8 mouse cellular contexts compared by ENCODE assay signal in the genomic region with DNA sequence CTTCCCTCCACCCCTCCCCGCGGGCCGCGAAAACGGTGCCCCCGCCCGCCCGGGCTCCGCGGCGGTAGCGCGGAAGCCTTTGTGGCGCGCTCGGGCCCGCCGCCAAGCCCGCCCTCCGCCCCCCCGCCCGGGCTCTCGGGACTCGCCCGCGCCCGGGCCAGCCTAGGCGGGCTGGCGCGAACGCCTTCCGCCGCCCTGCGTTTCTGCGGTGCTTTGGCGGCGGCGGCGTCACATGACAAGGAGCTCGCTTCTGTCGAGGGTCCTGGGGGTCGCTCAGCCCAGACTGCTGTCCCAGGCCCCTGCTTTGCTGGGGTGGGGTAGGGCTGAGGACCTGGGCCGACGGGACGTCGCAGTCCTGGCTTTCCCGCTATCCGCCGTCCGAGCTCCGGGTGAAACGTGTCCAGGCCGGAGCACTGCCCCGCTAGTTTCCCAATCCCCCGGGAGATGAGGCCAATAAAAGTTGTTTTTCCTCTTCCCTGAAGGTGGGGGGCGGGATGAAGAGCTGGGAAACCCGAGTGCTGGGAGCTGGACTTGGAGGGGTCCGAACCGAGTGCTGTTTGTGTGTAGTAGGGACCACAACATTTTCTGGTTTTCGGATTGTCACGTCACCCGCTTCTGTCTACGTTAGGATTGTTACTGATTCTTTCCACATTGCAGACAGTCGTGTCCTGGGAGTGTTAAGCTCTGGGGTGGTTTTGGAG. TPM values are rescaled to one million over a fixed set of nuclear protein-coding genes. Genes with fewer than 3 reads are reported as not detected.
DNase-seq lines count a peak whose midpoint lies in the region; ATAC-seq and TF ChIP-seq lines count a peak whose summit lies in the region.

No protein-coding gene starts in this region.

- DNase-seq in cerebellum, adult 11 months = peak; percentile 65
- DNase-seq in forebrain, embryonic 14.5 days (ENCODE audit: low spot score) = peak; percentile 81
- DNase-seq in heart, postnatal 36 days = peak; percentile 71 to 82
- DNase-seq in layer of hippocampus, adult 2 months (ENCODE audit: low spot score in 2 of 2) = peak; percentile 44 to 52
- peak; percentile 67 to 72 for DNase-seq in lung, adult 18-20 months
- peak; percentile 76 for DNase-seq in testis, postnatal 10 days (ENCODE audit: low spot score)

- no peaks in the 10 kb centered on the region for H3K36me3 ChIP-seq in ES-Bruce4 (ENCODE audit: control insufficient read depth, insufficient read depth, low read length, poor library complexity, severe bottlenecking)
- H3K36me3 ChIP-seq in forebrain, embryonic 14.5 days (ENCODE audit: control insufficient read depth, insufficient read depth, low read length) = no peaks in the 10 kb centered on the region
- no peaks in the 10 kb centered on the region for H3K36me3 ChIP-seq in neural tube, embryonic 13.5 days

- peak; percentile 33 for ATAC-seq in forebrain, embryonic 14.5 days
- ATAC-seq in neural tube, embryonic 13.5 days (ENCODE audit: low read depth) = peak; percentile 19

- H3K27ac ChIP-seq in ES-Bruce4 (ENCODE audit: insufficient read depth, low read length) = peak overlapping the region; percentile 58
- H3K27ac ChIP-seq in forebrain, embryonic 14.5 days (ENCODE audit: low read depth, low read length) = peak overlapping the region; percentile 99
- H3K27ac ChIP-seq in layer of hippocampus, adult 2 months = peak overlapping the region; percentile 99
- H3K27ac ChIP-seq in neural tube, embryonic 13.5 days (replicated peaks) = peak overlapping the region; percentile 100

- TF ChIP-seq CTCF in ES-Bruce4 (IDR thresholded peaks at IDR 0.05; ENCODE audit: low read depth, low read length) = no peak
- no peak for TF ChIP-seq CTCF in layer of hippocampus, adult 2 months (conservative IDR thresholded peaks at IDR 0.05)

- no peaks in the 10 kb centered on the region for H3K9me3 ChIP-seq in ES-Bruce4 (replicated peaks; ENCODE audit: control insufficient read depth, insufficient read depth, low read length, poor library complexity, severe bottlenecking)
- no peaks in the 10 kb centered on the region for H3K9me3 ChIP-seq in forebrain, embryonic 14.5 days (replicated peaks; ENCODE audit: control insufficient read depth, low read length)
- no peaks in the 10 kb centered on the region for H3K9me3 ChIP-seq in neural tube, embryonic 13.5 days

- H3K27me3 ChIP-seq in ES-Bruce4 (ENCODE audit: control insufficient read depth, insufficient read depth, low read length, poor library complexity, severe bottlenecking) = no peaks in the 10 kb centered on the region
- H3K27me3 ChIP-seq in forebrain, embryonic 14.5 days (replicated peaks; ENCODE audit: control insufficient read depth, insufficient read depth, low read length) = no peaks in the 10 kb centered on the region
- no peaks in the 10 kb centered on the region for H3K27me3 ChIP-seq in neural tube, embryonic 13.5 days

- H3K4me2 ChIP-seq in forebrain, embryonic 14.5 days (ENCODE audit: low read length) = peak overlapping the region; percentile 65
- H3K4me2 ChIP-seq in neural tube, embryonic 13.5 days = peak overlapping the region; percentile 64

- peak overlapping the region; percentile 81 for H3K4me3 ChIP-seq in ES-Bruce4 (ENCODE audit: low read depth, low read length)
- H3K4me3 ChIP-seq in forebrain, embryonic 14.5 days (ENCODE audit: low read depth, low read length) = peak overlapping the region; percentile 66
- peak overlapping the region; percentile 79 for H3K4me3 ChIP-seq in layer of hippocampus, adult 2 months
- peak overlapping the region; percentile 82 for H3K4me3 ChIP-seq in neural tube, embryonic 13.5 days

- under 1% methylated on average over 50 of the region's 64 CpGs for WGBS in forebrain, embryonic 14.5 days
- under 1% methylated on average over 38 of the region's 64 CpGs for WGBS in neural tube, embryonic 13.5 days

- intact Hi-C loops in heart, postnatal 36 days (cut with DNase I) = loop anchor here (5.0 to 10.0 kb wide), 2 partner anchors 133 to 511 kb away; no protein-coding TSS in a partner anchor

- peak overlapping the region; percentile 97 for H3K9ac ChIP-seq in ES-Bruce4 (ENCODE audit: low read depth, poor library complexity, severe bottlenecking)
- peak overlapping the region; percentile 78 for H3K9ac ChIP-seq in forebrain, embryonic 14.5 days (ENCODE audit: low read length)
- peak overlapping the region; percentile 95 for H3K9ac ChIP-seq in neural tube, embryonic 13.5 days

- TF ChIP-seq EP300 in ES-Bruce4 (IDR thresholded peaks at IDR 0.05; ENCODE audit: insufficient read depth, low read depth, low read length) = no peak

- H3K4me1 ChIP-seq in ES-Bruce4 (ENCODE audit: control insufficient read depth, insufficient read depth, low read length) = no peaks in the 10 kb centered on the region
- peaks cover 23% of the 10 kb centered on the region for H3K4me1 ChIP-seq in forebrain, embryonic 14.5 days (ENCODE audit: control insufficient read depth, insufficient read depth, low read length)
- H3K4me1 ChIP-seq in neural tube, embryonic 13.5 days (replicated peaks) = peaks cover 28% of the 10 kb centered on the region

- no peak for TF ChIP-seq POLR2A in ES-Bruce4 (IDR thresholded peaks at IDR 0.05; ENCODE audit: insufficient read depth, low read length)

RNA-seq across cellular contexts. Expression of a gene that starts 46.6 kb away (rescaled TPM):
- polyA plus RNA-seq in ES-Bruce4 (2011; ENCODE audit: insufficient read depth, insufficient read length, low read depth, missing spikeins) = 69.1 and 72.8 TPM in 2 replicates
- 36.4 and 50.7 TPM in 2 replicates for polyA plus RNA-seq in forebrain, embryonic 14.5 days (2014; fragmentation: Nextera tagmentation; extraction: Ambion mirVana)
- total RNA-seq in heart, postnatal 36 days (2021) = 10 to 100 TPM; 26.2 to 26.5 TPM
- 10 to 100 TPM; 67.6 to 69.7 TPM for total RNA-seq in layer of hippocampus, adult 2 months (2021)
- 36.3 and 38.1 TPM in 2 replicates for polyA plus RNA-seq in neural tube, embryonic 13.5 days (2015; fragmentation: Nextera tagmentation; extraction: Ambion mirVana)

Comparison
In these comparisons a context has a peak if more than half of its experiments do, and no peak if none do; other contexts are left out.
1. Peak in every context shown above with its lines: DNase-seq, ATAC-seq, H3K4me3 ChIP-seq and H3K27ac ChIP-seq.